Comparison of ENCODE assay signal across 20 mouse cellular contexts in the genomic region with DNA sequence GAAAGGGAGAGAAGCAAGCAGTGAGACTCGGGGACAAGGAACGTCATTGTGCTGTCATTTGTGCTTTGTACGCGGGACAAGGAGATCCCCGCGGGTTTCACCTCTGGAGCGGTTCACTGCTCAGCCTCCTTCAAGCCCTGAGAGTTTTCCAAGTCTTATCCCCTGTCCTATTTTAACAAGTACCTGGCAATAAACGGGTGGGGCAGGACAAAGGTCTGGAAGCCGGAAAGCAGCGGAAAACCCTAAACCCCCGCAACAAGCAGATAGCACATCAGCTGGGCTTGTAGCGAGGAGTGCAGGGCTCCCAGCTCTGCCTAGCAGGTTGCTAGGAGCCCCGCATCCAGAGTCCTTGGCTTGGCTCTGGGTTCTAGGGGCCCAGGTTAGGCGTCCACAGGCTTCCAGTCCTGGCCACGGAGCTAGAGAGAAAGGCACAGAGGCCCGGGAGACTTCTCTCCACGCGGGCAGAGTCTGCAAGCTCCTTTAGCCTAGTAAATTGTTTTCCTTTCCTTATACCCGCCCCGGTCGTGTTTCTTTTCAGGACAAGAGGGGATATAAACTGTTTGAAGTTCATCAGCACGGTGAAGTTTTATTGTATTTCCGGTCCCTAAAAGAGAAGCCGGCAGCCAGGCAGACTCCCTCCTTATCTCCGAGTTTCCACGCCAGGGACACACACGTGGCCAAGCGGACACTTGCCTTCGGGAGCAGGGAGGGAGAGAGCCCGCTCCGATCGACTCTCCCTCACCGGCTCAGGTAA. TPM values are rescaled to one million over a fixed set of nuclear protein-coding genes. Genes with fewer than 3 reads are reported as not detected.
DNase-seq lines count a peak whose midpoint lies in the region; ATAC-seq and TF ChIP-seq lines count a peak whose summit lies in the region.
"Had no signal": no experiment of that assay in that cellular context is flagged by ENCODE, and none has a peak within 500 bp of the region (broad histone marks: within the 10 kb centered on the region; RNA-seq: fewer than 3 reads in every experiment).

No protein-coding gene starts in this region.

- intact Hi-C loops in heart, postnatal 14 days (cut with DNase I) = no loop called here

- no peak for ATAC-seq in intestine, postnatal 0 days
- ATAC-seq in erythroid progenitor cell, adult 5-6 weeks (replicated peaks; ENCODE audit: low FRiP score, poor library complexity, severe bottlenecking) = no peak
- ATAC-seq: hindbrain, postnatal 0 days; Patski had no signal

- no peaks in the 10 kb centered on the region for H3K36me3 ChIP-seq in intestine, postnatal 0 days (ENCODE audit: control insufficient read depth, insufficient read depth)
- H3K36me3 ChIP-seq: forebrain, embryonic 12.5 days; heart, embryonic 15.5 days; midbrain, embryonic 12.5 days had no signal

- peaks cover 99% of the 10 kb centered on the region for H3K27me3 ChIP-seq in intestine, postnatal 0 days (replicated peaks; ENCODE audit: control insufficient read depth, insufficient read depth, low read length)
- H3K27me3 ChIP-seq: Patski had no signal

- H3K9me3 ChIP-seq in intestine, postnatal 0 days (ENCODE audit: control insufficient read depth) = no peaks in the 10 kb centered on the region
- H3K9me3 ChIP-seq: forebrain, embryonic 12.5 days; heart, embryonic 15.5 days; midbrain, embryonic 12.5 days had no signal

- no peak overlapping the region for H3K27ac ChIP-seq in intestine, postnatal 0 days (ENCODE audit: low read depth, low read length)
- H3K27ac ChIP-seq: forebrain, embryonic 12.5 days; heart, embryonic 15.5 days; hindbrain, postnatal 0 days; left cerebral cortex, adult 2 months; midbrain, embryonic 12.5 days had no signal

- H3K9ac ChIP-seq in intestine, postnatal 0 days (ENCODE audit: low read depth, low read length) = no peak overlapping the region
- H3K9ac ChIP-seq: forebrain, embryonic 12.5 days; heart, embryonic 15.5 days; midbrain, embryonic 12.5 days had no signal

- WGBS in intestine, postnatal 0 days = 2% methylated on average over 33 of the region's 33 CpGs

- TF ChIP-seq CTCF in intestine, postnatal 0 days (IDR thresholded peaks at IDR 0.05; ENCODE audit: low read depth) = no peak

- H3K4me2 ChIP-seq in intestine, postnatal 0 days (replicated peaks; ENCODE audit: low read depth) = peak overlapping the region; percentile 7; the same call in 1 of the 2 replicates
- H3K4me2 ChIP-seq: forebrain, embryonic 12.5 days; heart, embryonic 15.5 days; midbrain, embryonic 12.5 days had no signal

- DNase-seq in embryo, embryonic 10 days (ENCODE audit: low spot score) = peak; percentile 26
- no peak for DNase-seq in embryo, embryonic 9.5 days (ENCODE audit: extremely low spot score)
- peak; percentile 21 for DNase-seq in adrenal gland, adult 8-10 months
- peak; percentile 10 for DNase-seq in kidney, postnatal 14 days
- no peak for DNase-seq in heart, postnatal 14 days
- DNase-seq in cerebellum, postnatal 25 days = no peak
- DNase-seq: cerebellum, postnatal 14 days; lung, postnatal 36 days; right cerebral cortex, postnatal 4 days had no signal

- no peaks in the 10 kb centered on the region for H3K4me1 ChIP-seq in intestine, postnatal 0 days (replicated peaks; ENCODE audit: control insufficient read depth, insufficient read depth, low read length)
- H3K4me1 ChIP-seq: forebrain, embryonic 12.5 days; midbrain, embryonic 12.5 days had no signal

- 0 out of 2 replicates have a peak overlapping the region, but pooled peaks have one; percentile 5 for H3K4me3 ChIP-seq in intestine, postnatal 0 days (ENCODE audit: low read depth, low read length)
- H3K4me3 ChIP-seq: forebrain, embryonic 12.5 days; heart, embryonic 15.5 days; left cerebral cortex, adult 2 months; midbrain, embryonic 12.5 days had no signal

RNA-seq across cellular contexts. Expression of a gene that starts 7.4 kb away (rescaled TPM):
- 100 to 1,000 TPM; 157 to 250 (median 226) TPM for total RNA-seq in adrenal gland, adult 8-10 months (2022)
- 0.37 and 1.5 TPM in 2 replicates for polyA plus RNA-seq in intestine, postnatal 0 days (2015; fragmentation: Nextera tagmentation; extraction: Ambion mirVana)
- total RNA-seq in heart, postnatal 14 days (2021) = not detected
- total RNA-seq in erythroid progenitor cell, adult 5-6 weeks (2015; ENCODE audit: low replicate concordance) = not detected in 2 replicates
- total RNA-seq in erythroid progenitor cell, adult 5-6 weeks (2017; ENCODE audit: low replicate concordance) = not detected in 2 replicates
- total RNA-seq: hindbrain, postnatal 0 days; layer of hippocampus, adult 18-20 months; left cerebral cortex, adult 2 months had no signal
- polyA plus RNA-seq: forebrain, embryonic 12.5 days; hindbrain, postnatal 0 days; liver, embryonic 16.5 days; midbrain, embryonic 12.5 days had no signal

RNA-seq across cellular contexts. Expression of a gene that starts 17.9 kb away (rescaled TPM):
- 10 to 100 TPM; 50.4 to 99.8 (median 83.6) TPM for total RNA-seq in adrenal gland, adult 8-10 months (2022)
- polyA plus RNA-seq in intestine, postnatal 0 days (2015; fragmentation: Nextera tagmentation; extraction: Ambion mirVana) = 1.0 and 1.1 TPM in 2 replicates
- not detected for total RNA-seq in heart, postnatal 14 days (2021)
- total RNA-seq in erythroid progenitor cell, adult 5-6 weeks (2015; ENCODE audit: low replicate concordance) = not detected in 2 replicates
- not detected in 2 replicates for total RNA-seq in erythroid progenitor cell, adult 5-6 weeks (2017; ENCODE audit: low replicate concordance)
- total RNA-seq: layer of hippocampus, adult 18-20 months; left cerebral cortex, adult 2 months had no signal
- polyA plus RNA-seq: embryonic facial prominence, embryonic 14.5 days; forebrain, embryonic 12.5 days; heart, embryonic 15.5 days; liver, embryonic 16.5 days; midbrain, embryonic 12.5 days had no signal

RNA-seq across cellular contexts. Expression of a gene that starts 22.6 kb away (rescaled TPM):
- total RNA-seq in adrenal gland, adult 8-10 months (2022) = 10 to 100 TPM; 44.6 to 62.9 (median 53.0) TPM
- polyA plus RNA-seq in intestine, postnatal 0 days (2015; fragmentation: Nextera tagmentation; extraction: Ambion mirVana) = 7.6 and 8.5 TPM in 2 replicates
- not detected for total RNA-seq in heart, postnatal 14 days (2021)
- total RNA-seq in erythroid progenitor cell, adult 5-6 weeks (2015; ENCODE audit: low replicate concordance) = not detected in 2 replicates
- total RNA-seq in erythroid progenitor cell, adult 5-6 weeks (2017; ENCODE audit: low replicate concordance) = not detected in 2 replicates
- total RNA-seq: layer of hippocampus, adult 18-20 months; left cerebral cortex, adult 2 months had no signal
- polyA plus RNA-seq: forebrain, embryonic 12.5 days; midbrain, embryonic 12.5 days had no signal

RNA-seq across cellular contexts. Expression of a gene that starts 28.5 kb away (rescaled TPM):
- 10 to 100 TPM; 56.4 to 77.8 (median 59.5) TPM for total RNA-seq in adrenal gland, adult 8-10 months (2022)
- polyA plus RNA-seq in intestine, postnatal 0 days (2015; fragmentation: Nextera tagmentation; extraction: Ambion mirVana) = 5.7 and 6.4 TPM in 2 replicates
- not detected for total RNA-seq in heart, postnatal 14 days (2021)
- total RNA-seq in erythroid progenitor cell, adult 5-6 weeks (2015; ENCODE audit: low replicate concordance) = not detected in 2 replicates
- total RNA-seq in erythroid progenitor cell, adult 5-6 weeks (2017; ENCODE audit: low replicate concordance) = not detected in 2 replicates
- total RNA-seq: layer of hippocampus, adult 18-20 months; left cerebral cortex, adult 2 months had no signal
- polyA plus RNA-seq: forebrain, embryonic 12.5 days; midbrain, embryonic 12.5 days had no signal

RNA-seq across cellular contexts. Expression of a gene that starts 39.3 kb away (rescaled TPM):
- total RNA-seq in adrenal gland, adult 8-10 months (2022) = 10 to 100 TPM; 25.2 to 38.3 (median 26.7) TPM
- polyA plus RNA-seq in intestine, postnatal 0 days (2015; fragmentation: Nextera tagmentation; extraction: Ambion mirVana) = 14.7 and 15.8 TPM in 2 replicates
- total RNA-seq in heart, postnatal 14 days (2021) = under 1 TPM; 0.19 to 0.22 TPM
- total RNA-seq in erythroid progenitor cell, adult 5-6 weeks (2015; ENCODE audit: low replicate concordance) = not detected in 2 replicates
- not detected in 2 replicates for total RNA-seq in erythroid progenitor cell, adult 5-6 weeks (2017; ENCODE audit: low replicate concordance)
- total RNA-seq: layer of hippocampus, adult 18-20 months; left cerebral cortex, adult 2 months had no signal
- polyA plus RNA-seq: forebrain, embryonic 12.5 days; midbrain, embryonic 12.5 days had no signal

Comparison
In these comparisons a context has a peak if more than half of its experiments do, and no peak if none do; other contexts are left out.
1. DNase-seq: peak in embryo, embryonic 10 days (single experiment), adrenal gland, adult 8-10 months (single experiment) and kidney, postnatal 14 days (single experiment); none in embryo, embryonic 9.5 days (single experiment), heart, postnatal 14 days (0 of 2) and cerebellum, postnatal 25 days (0 of 2).
2. RNA of a gene that starts 7.4 kb away (total RNA-seq): 157 to 250 TPM in adrenal gland, adult 8-10 months; not detected in heart, postnatal 14 days and not detected in erythroid progenitor cell, adult 5-6 weeks; every median in the first group is over 100 times any median in the second.
3. RNA of a gene that starts 17.9 kb away (total RNA-seq): 50.4 to 99.8 TPM in adrenal gland, adult 8-10 months; not detected in heart, postnatal 14 days and not detected in erythroid progenitor cell, adult 5-6 weeks; every median in the first group is over 10 times any median in the second.
4. RNA of a gene that starts 22.6 kb away (total RNA-seq): 44.6 to 62.9 TPM in adrenal gland, adult 8-10 months; not detected in heart, postnatal 14 days and not detected in erythroid progenitor cell, adult 5-6 weeks; every median in the first group is over 10 times any median in the second.